Mouse (Mus musculus) brain, embryonic 14.5 days (tissue): ENCODE measurements around the gene Hrnr.

ENCODE experiments used
- CTCF ChIP-seq: fragments of 200-500 bp; IDR thresholded peaks from 2 replicates; pipeline ENCODE4 v1.5.1; 2012; ENCODE audit warnings: inconsistent platforms, mild to moderate bottlenecking, moderate library complexity, borderline replicate concordance; ENCODE audit not compliant: insufficient read depth, insufficient read length; ENCODE audit errors: extremely low read depth
- POLR2A ChIP-seq: fragments of 200-500 bp; IDR thresholded peaks from 2 replicates; pipeline ENCODE4 v1.6.1; 2012; ENCODE audit warnings: mild to moderate bottlenecking, inconsistent platforms, borderline replicate concordance; ENCODE audit not compliant: poor library complexity, insufficient read depth, insufficient read length, severe bottlenecking; ENCODE audit errors: extremely low read depth

DNA sequence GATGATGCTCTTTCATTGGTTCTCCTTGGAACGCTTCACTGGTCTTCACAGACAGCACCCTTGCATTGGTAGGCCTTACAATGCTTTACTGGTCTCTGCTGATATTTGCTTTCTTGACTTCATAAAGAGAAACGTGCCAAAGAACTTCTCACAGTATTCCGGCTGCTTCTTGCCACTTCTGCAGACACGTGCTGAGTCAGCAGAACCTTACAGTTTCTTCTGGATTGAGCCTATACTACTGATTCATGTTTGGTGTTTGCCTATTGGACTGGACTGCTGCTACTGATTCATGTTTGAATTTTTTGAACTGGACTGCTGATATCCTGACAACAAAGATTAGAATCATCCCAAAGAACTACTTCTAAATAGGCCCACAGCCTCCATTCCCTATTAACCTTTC is 20.5 kb downstream of the Hrnr start:
- TF ChIP-seq POLR2A (no peak), CTCF (no peak)
